Mouse (Mus musculus): ENCODE results near the gene Tgif1. TPM values are rescaled to one million over a fixed set of nuclear protein-coding genes. Genes with fewer than 3 reads are reported as not detected.
A peak's percentile ranks its signal among the peaks of the same experiment; 100 is the strongest.

The Tgif1 gene
- total RNA-seq, 1 experiment from 2014 or later, result 79.7 TPM

- ATAC-seq (replicated peaks; ENCODE audit: insufficient number of reproducible peaks, low FRiP score, low TSS enrichment, poor library complexity, severe bottlenecking), result no peak
Observed at GRCm38 (mm10) chr17:70868577-70869229, 15.4 kb upstream of the Tgif1 start.

- no peak for ATAC-seq (replicated peaks; ENCODE audit: insufficient number of reproducible peaks, low FRiP score, low TSS enrichment, poor library complexity, severe bottlenecking)
Observed at GRCm38 (mm10) chr17:70866538-70867114, 13.3 kb upstream of the Tgif1 start.

GRCm38 (mm10) chr17:70866029-70866428 lies 12.7 kb upstream of the Tgif1 start:
- ATAC-seq (replicated peaks; ENCODE audit: insufficient number of reproducible peaks, low FRiP score, low TSS enrichment, poor library complexity, severe bottlenecking), result no peak

- no peak for ATAC-seq (replicated peaks; ENCODE audit: insufficient number of reproducible peaks, low FRiP score, low TSS enrichment, poor library complexity, severe bottlenecking)
Observed at GRCm38 (mm10) chr17:70865060-70865604, 11.8 kb upstream of the Tgif1 start.

GRCm38 (mm10) chr17:70864645-70865044 lies 11.3 kb upstream of the Tgif1 start:
- no peak for ATAC-seq (replicated peaks; ENCODE audit: insufficient number of reproducible peaks, low FRiP score, low TSS enrichment, poor library complexity, severe bottlenecking)

GRCm38 (mm10) chr17:70864117-70864516 lies 10.8 kb upstream of the Tgif1 start:
- no peak for ATAC-seq (replicated peaks; ENCODE audit: insufficient number of reproducible peaks, low FRiP score, low TSS enrichment, poor library complexity, severe bottlenecking)

GRCm38 (mm10) chr17:70858814-70859213 lies 5.5 kb upstream of the Tgif1 start:
- no peak for ATAC-seq (replicated peaks; ENCODE audit: insufficient number of reproducible peaks, low FRiP score, low TSS enrichment, poor library complexity, severe bottlenecking)

GRCm38 (mm10) chr17:70856871-70857415 lies 3.6 kb upstream of the Tgif1 start:
- ATAC-seq (replicated peaks; ENCODE audit: insufficient number of reproducible peaks, low FRiP score, low TSS enrichment, poor library complexity, severe bottlenecking), result no peak

- ATAC-seq (replicated peaks; ENCODE audit: insufficient number of reproducible peaks, low FRiP score, low TSS enrichment, poor library complexity, severe bottlenecking), result no peak
Observed at GRCm38 (mm10) chr17:70854021-70854420, 675 bp upstream of the Tgif1 start.

GRCm38 (mm10) chr17:70852686-70853386 lies 510 bp downstream of the Tgif1 start:
- peak; percentile 25 for ATAC-seq (replicated peaks; ENCODE audit: insufficient number of reproducible peaks, low FRiP score, low TSS enrichment, poor library complexity, severe bottlenecking)

- ATAC-seq (replicated peaks; ENCODE audit: insufficient number of reproducible peaks, low FRiP score, low TSS enrichment, poor library complexity, severe bottlenecking), result peak; percentile 32
Observed at GRCm38 (mm10) chr17:70852011-70852685, 1.2 kb downstream of the Tgif1 start.

GRCm38 (mm10) chr17:70850996-70851991 lies 2.1 kb downstream of the Tgif1 start:
- peak; percentile 42 for ATAC-seq (replicated peaks; ENCODE audit: insufficient number of reproducible peaks, low FRiP score, low TSS enrichment, poor library complexity, severe bottlenecking)

- ATAC-seq (replicated peaks; ENCODE audit: insufficient number of reproducible peaks, low FRiP score, low TSS enrichment, poor library complexity, severe bottlenecking), result no peak
Observed at GRCm38 (mm10) chr17:70850233-70850995, 2.9 kb downstream of the Tgif1 start.

GRCm38 (mm10) chr17:70849399-70850232 lies 3.7 kb downstream of the Tgif1 start:
- 0 out of 2 replicates have a peak, but pooled peaks have one; percentile 5 for ATAC-seq (replicated peaks; ENCODE audit: insufficient number of reproducible peaks, low FRiP score, low TSS enrichment, poor library complexity, severe bottlenecking)

GRCm38 (mm10) chr17:70848511-70849398 lies 4.6 kb downstream of the Tgif1 start:
- no peak for ATAC-seq (replicated peaks; ENCODE audit: insufficient number of reproducible peaks, low FRiP score, low TSS enrichment, poor library complexity, severe bottlenecking)
